Mouse (Mus musculus): ENCODE results near the gene Srpk2. TPM values are rescaled to one million over a fixed set of nuclear protein-coding genes. Genes with fewer than 3 reads are reported as not detected.
A peak's percentile ranks its signal among the peaks of the same experiment; 100 is the strongest.
"Not testable (repeated sequence)": the region's sequence is repeated elsewhere in the genome, so short reads cannot be mapped to it uniquely, and the experiment has no call there.

Srpk2 gene
- polyA plus RNA-seq, 1 experiment: 0.91 TPM

DNA sequence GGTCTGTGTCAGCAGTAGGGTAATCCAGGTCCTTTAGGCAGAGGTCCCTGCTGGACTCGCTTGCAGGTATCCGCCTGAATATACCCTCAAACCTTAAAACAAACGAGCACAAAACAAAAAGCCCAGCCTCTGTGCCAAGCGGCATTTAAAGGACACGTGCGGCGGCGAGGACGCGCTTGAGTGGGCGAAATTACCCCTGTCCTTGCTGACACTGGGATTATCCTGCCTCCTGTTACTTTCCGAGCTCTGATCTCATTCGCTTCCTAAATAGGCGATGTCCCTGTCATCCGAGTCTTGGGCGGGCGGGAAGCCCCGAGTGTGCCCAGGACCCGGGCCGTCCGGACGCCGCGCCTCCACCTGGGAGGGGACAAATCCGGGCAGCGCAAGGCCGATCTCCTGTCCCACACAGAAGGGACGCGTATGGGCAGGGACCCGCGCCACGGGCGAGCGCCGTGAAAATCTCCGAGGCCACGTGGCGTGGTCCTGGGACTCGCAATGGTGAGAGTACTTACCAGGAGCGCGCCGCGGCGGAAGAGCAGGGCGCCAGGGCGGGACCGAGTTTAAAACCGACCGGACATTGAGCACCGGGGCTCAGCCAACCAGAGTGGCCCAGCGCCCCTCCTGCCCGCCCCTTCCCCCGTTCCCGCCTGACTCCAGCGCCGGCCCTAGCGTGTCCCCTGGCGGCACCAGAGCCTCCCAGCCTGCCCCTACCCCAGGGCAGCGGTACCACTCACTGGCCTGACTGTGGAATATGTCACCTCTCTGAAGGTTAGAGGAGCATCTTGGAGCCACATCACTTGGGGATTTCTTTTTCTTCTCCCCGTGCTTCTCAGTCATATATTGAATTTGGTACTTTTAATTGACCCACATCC is 27.9 kb upstream of the Srpk2 start:
- Histone ChIP-seq H3K4me3 (ENCODE audit: low read depth, low read length) (peak overlapping the region; percentile 96), H3K27ac (ENCODE audit: insufficient read depth, low read depth, low read length) (peak overlapping the region; percentile 25; the same call in 1 of the 2 replicates), H3K36me3 (ENCODE audit: control insufficient read depth, insufficient read depth, low read length) (peaks cover 14% of the 10 kb centered on the region; the same call in 1 of the 2 replicates), H3K4me1 (ENCODE audit: control insufficient read depth, insufficient read depth, insufficient read length, low read length) (no peaks in the 10 kb centered on the region), H3K27me3 (ENCODE audit: control insufficient read depth, insufficient read depth, low read length) (no peaks in the 10 kb centered on the region)
- TF ChIP-seq POLR2A (IDR thresholded peaks at IDR 0.05; ENCODE audit: low read depth, low read length): 0 out of 2 replicates have a peak, but pooled peaks have one; percentile 19
- no peak for TF ChIP-seq CTCF (IDR thresholded peaks at IDR 0.05; ENCODE audit: extremely low read depth, insufficient read length, insufficient replicate concordance, low read depth, low read length)
- 7% methylated on average over 60 of the region's 60 CpGs for WGBS

DNA sequence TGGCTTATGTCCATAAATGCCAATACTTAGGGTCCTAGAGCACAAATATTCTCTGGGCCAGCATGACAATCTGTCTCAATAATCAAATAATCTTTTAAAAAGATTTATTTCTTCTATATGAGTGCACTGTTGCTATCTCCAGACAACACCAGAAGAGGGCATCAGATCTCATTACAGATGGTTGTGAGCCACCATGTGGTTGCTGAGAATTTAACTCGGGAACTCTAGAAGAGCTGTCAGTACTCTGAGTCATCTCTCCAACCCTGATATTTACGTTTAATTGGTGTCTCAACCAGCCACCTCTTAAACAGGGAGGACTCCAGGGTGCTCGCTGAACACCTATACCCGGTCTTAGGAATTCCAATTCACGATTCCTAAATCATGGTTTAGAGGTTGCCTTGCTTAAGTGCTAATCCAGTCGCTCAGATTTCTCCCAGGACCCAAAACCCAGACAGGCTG is 27.3 kb upstream of the Srpk2 start:
- not testable (repeated sequence) for H3K27ac ChIP-seq (ENCODE audit: insufficient read depth, low read depth, low read length); H3K27me3 ChIP-seq (ENCODE audit: control insufficient read depth, insufficient read depth, low read length); H3K4me1 ChIP-seq (ENCODE audit: control insufficient read depth, insufficient read depth, insufficient read length, low read length)
- WGBS: 18% methylated on average over 6 of the region's 6 CpGs
- Histone ChIP-seq H3K4me3 (ENCODE audit: low read depth, low read length) (peak overlapping the region; percentile 96), H3K36me3 (ENCODE audit: control insufficient read depth, insufficient read depth, low read length) (peaks cover 16% of the 10 kb centered on the region)

DNA sequence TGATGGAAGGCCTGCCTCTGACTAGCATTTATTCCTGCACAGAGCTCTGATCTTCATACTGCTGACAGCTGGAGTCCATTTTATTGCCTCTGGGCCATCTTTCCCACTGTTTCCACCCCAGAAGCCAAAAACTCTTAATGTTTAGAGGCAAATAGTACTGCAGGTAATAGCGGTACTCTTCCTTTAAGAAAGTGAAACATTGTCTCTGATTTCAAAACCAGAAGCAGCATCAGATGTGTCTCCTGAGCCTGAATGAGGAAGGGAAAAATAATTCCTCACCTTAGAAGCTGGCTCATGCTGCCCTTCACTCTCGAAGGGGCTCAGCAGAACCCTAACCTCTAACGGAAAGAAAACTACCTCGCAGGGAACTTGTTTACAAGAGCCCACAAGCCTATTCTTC is 26.8 kb upstream of the Srpk2 start:
- Histone ChIP-seq H3K27me3 (ENCODE audit: control insufficient read depth, insufficient read depth, low read length) (no peaks in the 10 kb centered on the region), H3K4me1 (ENCODE audit: control insufficient read depth, insufficient read depth, insufficient read length, low read length) (no peaks in the 10 kb centered on the region), H3K36me3 (ENCODE audit: control insufficient read depth, insufficient read depth, low read length) (peaks cover 18% of the 10 kb centered on the region), H3K4me3 (ENCODE audit: low read depth, low read length) (no peak overlapping the region), H3K27ac (ENCODE audit: insufficient read depth, low read depth, low read length) (no peak overlapping the region)
- TF ChIP-seq CTCF (IDR thresholded peaks at IDR 0.05; ENCODE audit: extremely low read depth, insufficient read length, insufficient replicate concordance, low read depth, low read length): no peak
- TF ChIP-seq POLR2A (IDR thresholded peaks at IDR 0.05; ENCODE audit: low read depth, low read length): no peak
- WGBS: 98% methylated on average over 4 of the region's 4 CpGs

DNA sequence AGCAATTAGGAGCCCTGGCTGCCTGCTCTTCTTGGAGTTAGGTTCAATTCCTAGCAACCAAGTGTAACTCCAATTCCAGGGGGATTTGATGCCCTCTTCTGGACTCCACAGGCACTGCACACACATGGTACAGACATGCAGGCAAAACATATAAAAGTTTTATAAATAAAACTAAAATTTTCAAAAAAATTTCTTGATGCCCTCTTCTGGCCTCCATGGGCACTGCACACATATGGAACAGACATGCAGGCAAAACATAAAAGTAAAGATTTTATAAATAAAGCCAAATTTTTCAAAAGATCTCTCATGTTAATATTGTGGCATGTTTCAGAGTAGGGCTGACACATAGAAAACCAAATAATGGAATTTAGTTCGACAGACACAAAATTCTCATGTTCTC is 25.2 kb upstream of the Srpk2 start:
- no peak overlapping the region for H3K27ac ChIP-seq (ENCODE audit: insufficient read depth, low read depth, low read length)
- H3K36me3 ChIP-seq (ENCODE audit: control insufficient read depth, insufficient read depth, low read length): peaks cover 21% of the 10 kb centered on the region
- no peak for TF ChIP-seq CTCF (IDR thresholded peaks at IDR 0.05; ENCODE audit: extremely low read depth, insufficient read length, insufficient replicate concordance, low read depth, low read length)
- TF ChIP-seq POLR2A (IDR thresholded peaks at IDR 0.05; ENCODE audit: low read depth, low read length): no peak
- no peak overlapping the region for H3K4me3 ChIP-seq (ENCODE audit: low read depth, low read length)
- WGBS: 98% methylated on average over 1 of the region's 1 CpGs
- no peaks in the 10 kb centered on the region for H3K27me3 ChIP-seq (ENCODE audit: control insufficient read depth, insufficient read depth, low read length)
- H3K4me1 ChIP-seq (ENCODE audit: control insufficient read depth, insufficient read depth, insufficient read length, low read length): no peaks in the 10 kb centered on the region

DNA sequence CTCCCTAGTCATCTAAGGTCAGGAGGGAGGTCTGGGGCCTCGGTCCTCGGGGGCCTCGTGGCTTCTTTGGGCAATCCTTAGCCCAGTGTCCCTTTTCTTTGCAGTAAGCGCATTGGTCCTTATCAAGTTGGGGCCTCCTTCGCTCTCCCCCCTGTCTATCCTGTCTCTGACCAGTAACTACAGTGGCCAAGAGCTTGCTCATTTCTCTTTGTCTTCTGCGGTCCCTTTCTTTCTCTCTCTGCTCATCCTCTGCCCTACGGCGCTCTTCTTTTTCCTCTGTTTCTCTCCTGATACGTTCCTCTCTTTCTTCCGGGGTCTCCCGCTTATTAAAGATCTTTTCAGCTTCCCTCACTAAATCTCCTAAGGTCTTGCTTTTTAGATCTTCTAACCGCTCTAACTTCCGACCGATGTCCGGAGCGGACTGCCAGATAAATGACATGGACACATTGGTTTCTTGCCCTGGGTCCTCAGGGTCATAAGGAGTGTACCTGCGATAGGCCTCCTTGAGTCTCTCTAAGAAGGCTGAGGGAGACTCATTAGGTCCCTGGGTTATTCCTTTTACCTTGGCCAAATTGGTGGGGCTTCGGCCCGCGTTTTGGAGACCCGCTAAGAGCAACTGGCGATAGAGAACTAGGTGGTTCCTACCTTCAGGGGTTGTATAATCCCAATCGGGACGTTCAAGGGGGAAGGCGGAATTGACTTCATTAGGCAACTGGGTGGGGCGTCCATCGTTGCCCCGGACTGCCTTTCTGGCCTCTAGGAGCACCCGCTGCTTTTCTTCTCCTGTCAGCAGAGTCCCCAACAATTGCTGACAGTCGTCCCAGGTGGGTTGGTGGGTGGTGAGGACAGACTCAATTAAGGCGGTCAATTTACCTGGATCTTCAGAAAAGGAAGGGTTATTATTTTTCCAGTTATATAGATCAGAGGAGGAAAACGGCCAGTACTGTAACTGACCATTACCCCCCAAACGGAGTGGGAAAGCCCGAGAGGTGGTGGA is 22.5 kb upstream of the Srpk2 start:
- H3K27ac ChIP-seq (ENCODE audit: insufficient read depth, low read depth, low read length); H3K4me1 ChIP-seq (ENCODE audit: control insufficient read depth, insufficient read depth, insufficient read length, low read length); H3K4me3 ChIP-seq (ENCODE audit: low read depth, low read length); H3K27me3 ChIP-seq (ENCODE audit: control insufficient read depth, insufficient read depth, low read length): not testable (repeated sequence)
- WGBS: 98% methylated on average over 33 of the region's 34 CpGs
- peaks cover 35% of the 10 kb centered on the region for H3K36me3 ChIP-seq (ENCODE audit: control insufficient read depth, insufficient read depth, low read length)

DNA sequence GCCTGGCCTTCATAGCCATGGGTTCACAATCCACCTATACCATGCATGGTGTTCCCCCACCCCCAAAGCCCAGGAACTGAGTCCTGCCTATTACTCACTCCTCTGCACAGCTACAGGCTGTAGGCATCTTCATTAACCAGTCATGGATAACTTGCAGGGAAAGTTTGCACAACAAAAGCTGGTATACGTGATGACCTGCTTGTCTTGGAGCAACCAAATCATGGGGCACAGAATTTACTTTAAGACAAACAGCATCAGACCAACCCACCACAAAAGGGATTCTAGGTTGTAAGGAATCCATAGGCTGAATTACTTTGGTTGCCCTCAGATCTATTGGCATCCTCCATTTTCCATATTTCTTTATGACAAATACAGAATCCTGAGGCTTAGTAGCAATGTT is 13.0 kb upstream of the Srpk2 start:
- TF ChIP-seq CTCF (IDR thresholded peaks at IDR 0.05; ENCODE audit: extremely low read depth, insufficient read length, insufficient replicate concordance, low read depth, low read length) (no peak), POLR2A (IDR thresholded peaks at IDR 0.05; ENCODE audit: low read depth, low read length) (no peak)
- Histone ChIP-seq H3K27ac (ENCODE audit: insufficient read depth, low read depth, low read length) (no peak overlapping the region), H3K4me1 (ENCODE audit: control insufficient read depth, insufficient read depth, insufficient read length, low read length) (no peaks in the 10 kb centered on the region), H3K36me3 (ENCODE audit: control insufficient read depth, insufficient read depth, low read length) (peaks cover 4% of the 10 kb centered on the region; the same call in 1 of the 2 replicates), H3K27me3 (ENCODE audit: control insufficient read depth, insufficient read depth, low read length) (no peaks in the 10 kb centered on the region), H3K4me3 (ENCODE audit: low read depth, low read length) (no peak overlapping the region)
- WGBS: 100% methylated on average over 1 of the region's 1 CpGs

DNA sequence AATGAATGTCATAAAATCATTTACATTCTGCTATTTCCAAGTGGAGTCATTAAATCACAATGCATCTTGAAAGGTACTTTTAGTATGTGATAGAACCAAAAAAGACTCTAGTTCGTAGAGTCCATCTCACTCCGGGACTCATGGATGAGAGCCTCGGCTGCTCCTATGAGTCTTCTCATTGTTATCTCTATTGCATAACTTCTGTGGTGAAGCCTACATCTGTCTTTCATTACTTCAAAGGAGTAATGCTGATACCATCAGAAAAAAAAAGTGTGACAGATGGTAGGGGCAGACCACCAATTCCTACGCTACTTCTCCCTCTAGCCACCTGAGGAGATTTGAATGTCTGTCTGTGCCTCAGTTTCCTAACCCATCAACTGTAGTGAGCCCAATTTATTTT is 986 bp downstream of the Srpk2 start:
- Histone ChIP-seq H3K4me1 (ENCODE audit: control insufficient read depth, insufficient read depth, insufficient read length, low read length) (no peaks in the 10 kb centered on the region), H3K4me3 (ENCODE audit: low read depth, low read length) (no peak overlapping the region), H3K27ac (ENCODE audit: insufficient read depth, low read depth, low read length) (no peak overlapping the region), H3K36me3 (ENCODE audit: control insufficient read depth, insufficient read depth, low read length) (no peaks in the 10 kb centered on the region), H3K27me3 (ENCODE audit: control insufficient read depth, insufficient read depth, low read length) (no peaks in the 10 kb centered on the region)
- 73% methylated on average over 4 of the region's 4 CpGs for WGBS
- TF ChIP-seq CTCF (IDR thresholded peaks at IDR 0.05; ENCODE audit: extremely low read depth, insufficient read length, insufficient replicate concordance, low read depth, low read length): no peak
- no peak for TF ChIP-seq POLR2A (IDR thresholded peaks at IDR 0.05; ENCODE audit: low read depth, low read length)

Data from small intestine, adult 2 months (tissue).